Mouse (Mus musculus) heart, embryonic 14.5 days (tissue): ENCODE measurements around the gene Mpdu1. TPM values are rescaled to one million over a fixed set of nuclear protein-coding genes. Genes with fewer than 3 reads are reported as not detected.
"Not testable (repeated sequence)": the region's sequence is repeated elsewhere in the genome, so short reads cannot be mapped to it uniquely, and the experiment has no call there.

Experiments
- ATAC-seq: fragments of 200-750 bp; cut with Nextera tagmentation; 2 replicates; pipeline ENCODE4 v1.8.0; 2017; ENCODE audit warnings: low read depth, moderate TSS enrichment; ENCODE audit not compliant: insufficient number of reproducible peaks, insufficient read depth, low FRiP score
- H3K27ac ChIP-seq, 2 experiments: fragments of 200-500 bp in 1 of 2; fragments of 300-500 bp in 1 of 2; sonication (generic) in 1 of 2; replicated peaks in 1 of 2; 2 replicates each; pipeline ENCODE4 v1.5.1; 2012 to 2014; ENCODE audit warnings: low read depth in 2 of 2, low read length in 2 of 2, control low read depth in 1 of 2, mild to moderate bottlenecking in 1 of 2, mixed read lengths in 1 of 2; ENCODE audit not compliant: control insufficient read depth in 1 of 2, insufficient read depth in 1 of 2
- H3K27me3 ChIP-seq: fragments of 300-500 bp; sonication (generic); 2 replicates; pipeline ENCODE4 v1.6.1; 2014; ENCODE audit warnings: mild to moderate bottlenecking, low read length, control low read depth; ENCODE audit not compliant: control insufficient read depth, insufficient read depth
- H3K36me3 ChIP-seq: fragments of 300-500 bp; sonication (generic); 2 replicates; pipeline ENCODE4 v1.6.1; 2014; ENCODE audit warnings: mild to moderate bottlenecking, control low read depth, low read length, mixed read lengths; ENCODE audit not compliant: control insufficient read depth, insufficient read depth
- H3K4me1 ChIP-seq, 2 experiments: fragments of 200-500 bp in 1 of 2; fragments of 300-500 bp in 1 of 2; sonication (generic) in 1 of 2; 2 replicates each; pipeline ENCODE4 v1.6.1; 2012 to 2014; ENCODE audit warnings: low read length in 2 of 2, control low read depth in 1 of 2, mixed read lengths in 1 of 2; ENCODE audit not compliant: control insufficient read depth in 2 of 2, insufficient read depth in 2 of 2
- H3K4me2 ChIP-seq: fragments of 300-500 bp; sonication (generic); 2 replicates; pipeline ENCODE4 v1.6.1; 2014; ENCODE audit warnings: mild to moderate bottlenecking, low read length
- H3K4me3 ChIP-seq, 2 experiments: fragments of 200-500 bp in 1 of 2; fragments of 300-500 bp in 1 of 2; sonication (generic) in 1 of 2; 2 replicates each; pipeline ENCODE4 v1.5.1; 2012 to 2014; ENCODE audit warnings: low read length in 2 of 2, mild to moderate bottlenecking in 2 of 2, control low read depth in 1 of 2, low read depth in 1 of 2, moderate library complexity in 1 of 2; ENCODE audit not compliant: control insufficient read depth in 1 of 2, insufficient read depth in 1 of 2
- H3K9ac ChIP-seq: fragments of 300-500 bp; sonication (generic); 2 replicates; pipeline ENCODE4 v1.6.1; 2014; ENCODE audit warnings: mild to moderate bottlenecking, low read length
- H3K9me3 ChIP-seq: fragments of 300-500 bp; sonication (generic); 2 replicates; pipeline ENCODE4 v1.6.1; 2016; ENCODE audit warnings: low read length, control low read depth; ENCODE audit not compliant: control insufficient read depth
- WGBS: fragments of 180-500 bp; shearing (Covaris S2); extraction: QIAGEN DNeasy Blood & Tissue Kit; methylation state at CpG from one replicate; pipeline ENCODE4 v1.1.7; 2014; 5-methylcytosine and 5-hydroxymethylcytosine counted together
- polyA plus RNA-seq: library from polyadenylated mRNA; unstranded; fragments of >200 nt; fragmentation: Nextera tagmentation; extraction: Ambion mirVana; gene quantifications from 2 replicates; pipeline ENCODE4 v1.2.1, GENCODE M21; 2014

Gene Mpdu1
- polyA plus RNA-seq, 1 experiment from 2014 or later: 29.1 TPM

GRCm38 (mm10) chr11:69706775-69707479 is 44.5 kb upstream of the Mpdu1 start:
- Histone ChIP-seq H3K9ac (no peak overlapping the region), H3K36me3 (no peaks in the 10 kb centered on the region), H3K27ac (no peak overlapping the region), H3K27me3 (no peaks in the 10 kb centered on the region), H3K4me1 (no peaks in the 10 kb centered on the region; a peak in 1 of 4 replicates), H3K4me2 (no peak overlapping the region), H3K4me3 (no peak overlapping the region), H3K9me3 (no peaks in the 10 kb centered on the region)
- 37% methylated on average over 6 of the region's 6 CpGs for WGBS
- ATAC-seq: no peak

- Histone ChIP-seq H3K27me3 (no peaks in the 10 kb centered on the region), H3K9me3 (no peaks in the 10 kb centered on the region), H3K36me3 (no peaks in the 10 kb centered on the region), H3K4me3 (no peak overlapping the region), H3K4me1 (peaks cover 3 to 9% of the 10 kb centered on the region in 2 experiments), H3K4me2 (no peak overlapping the region), H3K27ac (no peak overlapping the region), H3K9ac (no peak overlapping the region)
- WGBS: 34% methylated on average over 2 of the region's 2 CpGs
- no peak for ATAC-seq
These were observed 42.2 kb upstream of the Mpdu1 start for GRCm38 (mm10) chr11:69704613-69705010.

- H3K4me2 ChIP-seq: no peak overlapping the region
- H3K9me3 ChIP-seq: no peaks in the 10 kb centered on the region
- H3K4me3 ChIP-seq: no peak overlapping the region
- H3K27ac ChIP-seq: no peak overlapping the region
- no peak overlapping the region for H3K9ac ChIP-seq
- H3K4me1 ChIP-seq: peaks cover 5 to 12% of the 10 kb centered on the region in 2 experiments
- H3K36me3 ChIP-seq: no peaks in the 10 kb centered on the region
- ATAC-seq: no peak
- 63% methylated on average over 8 of the region's 8 CpGs for WGBS
- no peaks in the 10 kb centered on the region for H3K27me3 ChIP-seq
These were observed 41.6 kb upstream of the Mpdu1 start for GRCm38 (mm10) chr11:69703814-69704612.

- 90% methylated on average over 2 of the region's 3 CpGs for WGBS
- H3K27me3 ChIP-seq, H3K4me3 ChIP-seq, H3K9me3 ChIP-seq, H3K9ac ChIP-seq, H3K36me3 ChIP-seq, H3K27ac ChIP-seq, H3K4me2 ChIP-seq, ATAC-seq: not testable (repeated sequence)
- H3K4me1 ChIP-seq: peaks cover 5 to 12% of the 10 kb centered on the region in 2 experiments; a peak in 3 of 4 replicates
These were observed 40.9 kb upstream of the Mpdu1 start for GRCm38 (mm10) chr11:69703381-69703780.

- H3K9ac ChIP-seq, H3K27ac ChIP-seq, H3K27me3 ChIP-seq, H3K4me3 ChIP-seq, ATAC-seq, H3K36me3 ChIP-seq, H3K9me3 ChIP-seq, H3K4me2 ChIP-seq: not testable (repeated sequence)
- peaks cover 5 to 12% of the 10 kb centered on the region in 2 experiments; a peak in 3 of 4 replicates for H3K4me1 ChIP-seq
- 90% methylated on average over 10 of the region's 10 CpGs for WGBS
These were observed 40.4 kb upstream of the Mpdu1 start for GRCm38 (mm10) chr11:69702886-69703285.

GRCm38 (mm10) chr11:69699595-69699994 is 37.2 kb upstream of the Mpdu1 start:
- Histone ChIP-seq H3K36me3 (no peaks in the 10 kb centered on the region), H3K27me3 (no peaks in the 10 kb centered on the region), H3K4me3 (no peak overlapping the region), H3K27ac (no peak overlapping the region), H3K9me3 (no peaks in the 10 kb centered on the region), H3K4me1 (peaks cover 12 to 23% of the 10 kb centered on the region in 2 experiments), H3K9ac (no peak overlapping the region), H3K4me2 (no peak overlapping the region)
- WGBS: 9% methylated on average over 1 of the region's 1 CpGs
- no peak for ATAC-seq

- WGBS: 68% methylated on average over 5 of the region's 5 CpGs
- Histone ChIP-seq H3K9ac (no peak overlapping the region), H3K27me3 (no peaks in the 10 kb centered on the region), H3K27ac (no peak overlapping the region), H3K4me3 (no peak overlapping the region), H3K36me3 (no peaks in the 10 kb centered on the region), H3K4me1 (peaks cover 12 to 24% of the 10 kb centered on the region in 2 experiments), H3K4me2 (no peak overlapping the region), H3K9me3 (no peaks in the 10 kb centered on the region)
- no peak for ATAC-seq
These were observed 36.1 kb upstream of the Mpdu1 start for GRCm38 (mm10) chr11:69698574-69698973.
